In genomic region chr2:173738232-173738631, GRCm38 (mm10) we compare ENCODE assay signal across 8 mouse cellular contexts. TPM values are rescaled to one million over a fixed set of nuclear protein-coding genes. Genes with fewer than 3 reads are reported as not detected.
DNase-seq lines count a peak whose midpoint lies in the region; ATAC-seq and TF ChIP-seq lines count a peak whose summit lies in the region.

No protein-coding gene starts in this region.

- H3K4me2 ChIP-seq in lung, postnatal 0 days (replicated peaks; ENCODE audit: low read depth, low read length) = peak overlapping the region; percentile 69
- peak overlapping the region; percentile 76 for H3K4me2 ChIP-seq in limb, embryonic 14.5 days (replicated peaks; ENCODE audit: low read depth, low read length, severe bottlenecking)
- peak overlapping the region; percentile 77 for H3K4me2 ChIP-seq in stomach, embryonic 14.5 days (replicated peaks; ENCODE audit: low read depth, low read length)

- TF ChIP-seq EP300 in lung, postnatal 0 days (IDR thresholded peaks at IDR 0.05) = no peak

- no peak for ATAC-seq in lung, postnatal 0 days
- no peak for ATAC-seq in limb, embryonic 14.5 days (ENCODE audit: low FRiP score, low read depth)
- ATAC-seq in stomach, embryonic 14.5 days (ENCODE audit: insufficient number of reproducible peaks, insufficient read depth, low FRiP score, low read depth) = no peak

- WGBS in lung, postnatal 0 days = 72% methylated on average over 9 of the region's 9 CpGs
- 85% methylated on average over 9 of the region's 9 CpGs for WGBS in limb, embryonic 14.5 days
- WGBS in stomach, embryonic 14.5 days = 81% methylated on average over 9 of the region's 9 CpGs

- no peaks in the 10 kb centered on the region for H3K36me3 ChIP-seq in lung, postnatal 0 days (ENCODE audit: insufficient read depth, low read length)
- H3K36me3 ChIP-seq in limb, embryonic 14.5 days (ENCODE audit: control insufficient read depth, insufficient read depth, low read length) = no peaks in the 10 kb centered on the region
- H3K36me3 ChIP-seq in stomach, embryonic 14.5 days (ENCODE audit: control insufficient read depth, insufficient read depth, low read length) = no peaks in the 10 kb centered on the region

- H3K4me1 ChIP-seq in lung, postnatal 0 days (ENCODE audit: insufficient read depth, low read depth, low read length) = peaks cover 12% of the 10 kb centered on the region; the same call in 1 of the 2 replicates
- H3K4me1 ChIP-seq in embryonic fibroblast, embryonic 13.5 days (ENCODE audit: control insufficient read depth, insufficient read depth, low read length) = no peaks in the 10 kb centered on the region
- peaks cover 15% of the 10 kb centered on the region for H3K4me1 ChIP-seq in limb, embryonic 14.5 days (ENCODE audit: control insufficient read depth, insufficient read depth, low read length)
- peaks cover 26% of the 10 kb centered on the region for H3K4me1 ChIP-seq in stomach, embryonic 14.5 days (ENCODE audit: control insufficient read depth, insufficient read depth, low read length)

- H3K27ac ChIP-seq in lung, postnatal 0 days (ENCODE audit: low read length) = no peak overlapping the region
- H3K27ac ChIP-seq in embryonic fibroblast, embryonic 13.5 days (ENCODE audit: insufficient read depth, low read length) = no peak overlapping the region
- no peak overlapping the region for H3K27ac ChIP-seq in limb, embryonic 14.5 days (replicated peaks; ENCODE audit: low read depth, low read length)
- no peak overlapping the region for H3K27ac ChIP-seq in stomach, embryonic 14.5 days (ENCODE audit: low read length)

- H3K9ac ChIP-seq in lung, postnatal 0 days (replicated peaks; ENCODE audit: low read depth) = peak overlapping the region; percentile 60
- peak overlapping the region; percentile 88 for H3K9ac ChIP-seq in limb, embryonic 14.5 days (ENCODE audit: low read depth, low read length, severe bottlenecking)
- peak overlapping the region; percentile 50; the same call in 1 of the 2 replicates for H3K9ac ChIP-seq in stomach, embryonic 14.5 days (replicated peaks; ENCODE audit: low read depth, low read length)

- no peak for DNase-seq in lung, postnatal 0 days (ENCODE audit: low spot score)
- no peak for DNase-seq in lung, postnatal 36 days
- no peak for DNase-seq in limb, embryonic 14.5 days (ENCODE audit: low spot score)
- DNase-seq in embryo, embryonic 10 days (ENCODE audit: low spot score) = no peak
- DNase-seq in urinary bladder, adult 18-20 months (ENCODE audit: low spot score in 2 of 2) = no peak
- DNase-seq in cerebellum, postnatal 4 days (ENCODE audit: low spot score in 2 of 2) = no peak

- H3K4me3 ChIP-seq in lung, postnatal 0 days (ENCODE audit: low read depth, low read length) = peak overlapping the region; percentile 64
- H3K4me3 ChIP-seq in embryonic fibroblast, embryonic 13.5 days (ENCODE audit: insufficient read depth, low read length) = peak overlapping the region; percentile 90
- peak overlapping the region; percentile 95 for H3K4me3 ChIP-seq in limb, embryonic 14.5 days (replicated peaks; ENCODE audit: low read length)
- peak overlapping the region; percentile 49 for H3K4me3 ChIP-seq in stomach, embryonic 14.5 days (ENCODE audit: low read depth, low read length)

- no peak; the same call in 1 of the 2 replicates for TF ChIP-seq POLR2A in embryonic fibroblast, embryonic 13.5 days (IDR thresholded peaks at IDR 0.05; ENCODE audit: low read depth, low read length)
- no peak for TF ChIP-seq POLR2A in limb, embryonic 14.5 days (IDR thresholded peaks at IDR 0.05; ENCODE audit: borderline replicate concordance, extremely low read depth, insufficient read depth, insufficient read length)

- no peaks in the 10 kb centered on the region for H3K9me3 ChIP-seq in lung, postnatal 0 days (ENCODE audit: low read length)
- H3K9me3 ChIP-seq in limb, embryonic 14.5 days (ENCODE audit: control insufficient read depth, low read length) = no peaks in the 10 kb centered on the region
- no peaks in the 10 kb centered on the region for H3K9me3 ChIP-seq in stomach, embryonic 14.5 days (ENCODE audit: control insufficient read depth, low read depth, low read length)

- no peak for TF ChIP-seq CTCF in lung, postnatal 0 days (IDR thresholded peaks at IDR 0.05)
- no peak for TF ChIP-seq CTCF in embryonic fibroblast, embryonic 13.5 days (IDR thresholded peaks at IDR 0.05; ENCODE audit: borderline replicate concordance, insufficient read depth, low read length)

- no peaks in the 10 kb centered on the region for H3K27me3 ChIP-seq in lung, postnatal 0 days (replicated peaks; ENCODE audit: insufficient read depth, low read length)
- no peaks in the 10 kb centered on the region for H3K27me3 ChIP-seq in limb, embryonic 14.5 days (ENCODE audit: control insufficient read depth, insufficient read depth, low read length)
- H3K27me3 ChIP-seq in stomach, embryonic 14.5 days (ENCODE audit: control insufficient read depth, insufficient read depth, low read length) = no peaks in the 10 kb centered on the region

RNA-seq across cellular contexts. Expression of gene Vapb, which starts 0.9 kb away (rescaled TPM):
- 12.4 and 12.9 TPM in 2 replicates for polyA plus RNA-seq in lung, postnatal 0 days (2015; fragmentation: Nextera tagmentation; extraction: Ambion mirVana)
- polyA plus RNA-seq in embryonic fibroblast, embryonic 13.5 days (2011; ENCODE audit: insufficient read length, low read depth, missing spikeins) = 85.8 and 99.1 TPM in 2 replicates
- polyA plus RNA-seq in limb, embryonic 14.5 days (2012; rRNA removed) = 20.2 and 37.0 TPM in 2 replicates
- 14.6 and 15.2 TPM in 2 replicates for polyA plus RNA-seq in limb, embryonic 14.5 days (2014; fragmentation: Nextera tagmentation; extraction: Ambion mirVana)
- 11.1 and 13.4 TPM in 2 replicates for polyA plus RNA-seq in stomach, embryonic 14.5 days (2014; fragmentation: Nextera tagmentation; extraction: Ambion mirVana)

RNA-seq across cellular contexts. Expression of gene 1700010B08Rik, which starts 19.0 kb away (rescaled TPM):
- 0.13 TPM in 1 of 2 replicates, not detected in the other for polyA plus RNA-seq in lung, postnatal 0 days (2015; fragmentation: Nextera tagmentation; extraction: Ambion mirVana)
- polyA plus RNA-seq in embryonic fibroblast, embryonic 13.5 days (2011; ENCODE audit: insufficient read length, low read depth, missing spikeins) = not detected in 2 replicates
- polyA plus RNA-seq in limb, embryonic 14.5 days (2012; rRNA removed) = not detected in 2 replicates
- polyA plus RNA-seq in limb, embryonic 14.5 days (2014; fragmentation: Nextera tagmentation; extraction: Ambion mirVana) = not detected in 2 replicates
- not detected in 2 replicates for polyA plus RNA-seq in stomach, embryonic 14.5 days (2014; fragmentation: Nextera tagmentation; extraction: Ambion mirVana)
